Mouse (Mus musculus): ENCODE measurements at regions not wholly inside any gene's neighbourhood (a gene's known extent, or its start where the extent isn't known, plus 50 kb on each side); places are given as distances from the start of the nearest gene placed in this dataset.

- DNase-seq: no peak
These were observed 75.9 kb downstream of the Klhl25 start for GRCm38 (mm10) chr7:75923951-75924467.

- DNase-seq: no peak
These were observed 79.4 kb downstream of the Klhl25 start for GRCm38 (mm10) chr7:75927537-75927936.

- no peak for DNase-seq
These were observed 95.7 kb downstream of the Klhl25 start for GRCm38 (mm10) chr7:75943844-75944243.

- DNase-seq: peak; percentile 4
These were observed 107.6 kb downstream of the Klhl25 start for GRCm38 (mm10) chr7:75955671-75956070.

GRCm38 (mm10) chr7:75957366-75957765 is 109.3 kb downstream of the Klhl25 start:
- no peak for DNase-seq

GRCm38 (mm10) chr7:75959903-75960620 is 112.0 kb downstream of the Klhl25 start:
- no peak for DNase-seq

- DNase-seq: no peak
These were observed 120.1 kb downstream of the Klhl25 start for GRCm38 (mm10) chr7:75968177-75968576.

- no peak for DNase-seq
These were observed 122.8 kb downstream of the Klhl25 start for GRCm38 (mm10) chr7:75970914-75971313.

GRCm38 (mm10) chr7:75971706-75972105 is 123.6 kb downstream of the Klhl25 start:
- DNase-seq: no peak

GRCm38 (mm10) chr7:75981560-75981959 is 133.4 kb downstream of the Klhl25 start:
- no peak for DNase-seq

GRCm38 (mm10) chr7:75983029-75983808 is 135.1 kb downstream of the Klhl25 start:
- no peak for DNase-seq

- no peak for DNase-seq
These were observed 135.7 kb downstream of the Klhl25 start for GRCm38 (mm10) chr7:75983809-75984171.

GRCm38 (mm10) chr7:75998853-75999252 is 150.7 kb downstream of the Klhl25 start:
- DNase-seq: no peak

- DNase-seq: no peak
These were observed 151.3 kb downstream of the Klhl25 start for GRCm38 (mm10) chr7:75999324-75999907.

- no peak for DNase-seq
These were observed 152.9 kb downstream of the Klhl25 start for GRCm38 (mm10) chr7:76001012-76001411.

- no peak for DNase-seq
These were observed 160.1 kb downstream of the Klhl25 start for GRCm38 (mm10) chr7:76008226-76008625.

GRCm38 (mm10) chr7:76047743-76048142 is 181.9 kb upstream of the Agbl1 start:
- no peak for DNase-seq

- no peak for DNase-seq
These were observed 180.3 kb upstream of the Agbl1 start for GRCm38 (mm10) chr7:76049342-76049741.

- no peak for DNase-seq
These were observed 175.8 kb upstream of the Agbl1 start for GRCm38 (mm10) chr7:76053843-76054242.

GRCm38 (mm10) chr7:76099149-76099548 is 130.5 kb upstream of the Agbl1 start:
- no peak for DNase-seq

- no peak for DNase-seq
These were observed 108.3 kb upstream of the Agbl1 start for GRCm38 (mm10) chr7:76121242-76121844.

- no peak for DNase-seq
These were observed 102.0 kb upstream of the Agbl1 start for GRCm38 (mm10) chr7:76127641-76128111.

GRCm38 (mm10) chr7:76142455-76142854 is 87.2 kb upstream of the Agbl1 start:
- no peak for DNase-seq

All from liver (tissue).